Mouse (Mus musculus) mesoderm, embryonic 11.5 days (tissue): Measurements from ENCODE around the gene Mas1.
"Not testable (repeated sequence)": the region's sequence is repeated elsewhere in the genome, so short reads cannot be mapped to it uniquely, and the experiment has no call there.

Experiments used
- DNase-seq: peaks from one replicate; pipeline ENCODE4 v3.0.0-alpha.2; 2012; ENCODE audit warnings: low read depth, low spot score

Gene Mas1

DNA sequence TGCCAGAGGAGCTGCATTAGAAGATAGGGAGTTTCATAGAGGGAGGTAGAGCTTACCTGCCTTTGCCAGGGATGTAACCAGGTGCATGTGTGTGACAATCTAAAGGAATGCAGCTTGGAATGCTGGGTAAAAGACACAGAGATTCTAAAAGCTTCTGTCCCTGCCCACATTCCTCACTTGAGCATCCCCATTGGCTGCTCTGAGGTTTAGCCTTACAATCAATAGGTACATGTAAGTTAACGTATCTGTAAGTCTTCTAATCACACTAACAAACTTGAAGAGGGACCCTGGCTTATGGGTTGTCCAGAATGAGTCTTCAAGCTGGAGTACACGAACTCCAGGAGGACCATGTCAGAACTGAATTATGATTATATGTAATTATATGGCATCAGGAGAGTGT, at the start of gene Mas1:
Gene Mas1, minus strand, starts transcription at position 101 of the 400 bp plus-strand sequence.
- no peak for DNase-seq

DNA sequence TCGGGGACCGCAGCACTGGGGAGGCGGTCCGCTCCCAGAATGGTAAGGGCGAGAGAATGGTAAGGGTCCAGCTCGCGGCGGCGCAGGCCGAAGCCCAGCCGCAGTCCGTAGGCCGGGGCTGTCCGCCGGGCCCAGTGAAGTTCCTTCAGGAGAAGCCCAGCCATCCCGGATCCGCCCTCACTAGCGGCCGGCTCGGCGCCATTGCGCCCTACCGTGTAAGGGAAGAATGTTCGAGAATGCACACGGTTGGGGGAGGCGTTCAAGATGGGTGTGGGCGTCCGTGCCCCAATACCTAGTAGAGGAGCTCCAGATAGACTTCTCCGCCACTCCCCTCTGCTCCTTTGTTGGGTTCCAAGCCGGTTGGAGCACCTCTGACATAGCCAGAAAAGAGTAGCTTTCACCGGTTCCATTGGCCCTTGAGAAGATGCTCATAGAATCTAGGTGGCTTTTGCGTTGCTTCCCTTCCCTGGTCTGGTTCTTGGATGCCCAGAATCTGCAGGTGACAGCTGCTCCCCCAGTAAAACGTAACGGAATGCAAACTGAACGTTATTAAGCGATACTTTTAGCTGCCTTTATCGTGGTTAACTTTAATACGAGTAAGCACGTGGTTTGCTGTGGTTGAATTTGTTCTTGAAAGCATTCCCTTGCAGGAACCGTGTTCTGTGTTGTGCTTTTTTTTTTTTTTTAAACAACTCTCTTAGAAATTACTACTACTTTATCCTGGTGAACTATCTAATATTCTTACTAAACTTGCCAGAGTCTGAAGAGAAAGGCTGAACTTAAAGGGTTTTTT, 48.8 kb upstream of the Mas1 start:
- DNase-seq: peak; percentile 41

DNA sequence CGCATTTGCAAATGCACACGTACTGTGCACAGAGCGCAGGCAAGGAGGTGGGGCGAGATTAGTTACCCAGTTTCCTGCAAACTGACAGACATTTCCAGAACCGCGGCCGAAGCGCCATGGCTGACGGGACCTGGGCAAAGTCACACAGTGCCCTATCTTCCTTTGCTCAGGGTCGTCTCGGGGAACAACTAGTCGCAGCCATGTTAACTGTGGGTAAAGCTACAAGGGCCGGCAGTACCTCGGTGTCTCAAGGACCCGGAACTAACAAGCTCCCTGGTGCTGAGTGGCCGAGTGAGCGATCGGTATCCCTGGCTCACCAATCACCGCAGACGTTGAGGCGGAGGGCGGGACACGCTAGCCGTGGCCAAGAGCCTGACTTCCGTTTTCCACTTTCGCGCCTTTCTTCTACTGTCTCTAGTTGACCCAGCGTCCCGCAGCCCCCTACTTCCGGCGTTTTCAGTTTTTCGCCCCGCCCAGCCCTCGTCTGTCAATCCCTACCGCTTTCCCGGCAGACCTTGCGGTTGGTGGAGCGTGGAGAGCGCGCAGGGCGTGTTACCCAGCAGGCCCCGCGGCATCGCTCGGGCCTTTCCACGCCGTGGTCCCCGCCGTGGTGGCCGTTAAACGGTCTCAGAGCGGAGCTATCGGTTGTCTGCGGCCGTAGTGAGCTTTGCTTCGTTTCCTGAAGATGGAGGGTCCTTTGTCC, 48.1 kb upstream of the Mas1 start, which contains the start of gene Mrpl18:
Gene Mrpl18, minus strand, starts transcription at position 465 of the 703 bp plus-strand sequence.
- peak; percentile 99 for DNase-seq

DNA sequence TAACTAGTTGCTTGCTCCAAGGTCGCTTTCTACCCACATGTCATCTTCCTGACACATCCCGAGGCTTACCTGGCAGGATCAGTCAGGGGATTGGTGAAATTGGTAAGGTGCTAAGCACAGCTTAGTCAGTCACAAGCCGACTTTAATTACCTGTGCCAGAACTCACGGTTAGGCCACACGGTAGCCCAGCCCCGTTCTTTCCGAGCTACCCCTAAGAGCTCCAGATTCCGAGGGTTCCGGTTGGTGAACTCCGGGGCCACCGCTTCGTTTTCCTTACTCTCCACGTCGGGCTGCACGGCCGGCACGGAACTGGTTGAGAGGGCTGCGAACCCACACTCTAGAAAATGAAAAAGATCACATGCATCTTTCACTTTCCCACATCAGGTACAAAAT, 47.5 kb upstream of the Mas1 start, which contains the start of gene Tcp1:
Gene Tcp1, plus strand, starts transcription at position 214 of the 393 bp plus-strand sequence.
- no peak for DNase-seq

DNA sequence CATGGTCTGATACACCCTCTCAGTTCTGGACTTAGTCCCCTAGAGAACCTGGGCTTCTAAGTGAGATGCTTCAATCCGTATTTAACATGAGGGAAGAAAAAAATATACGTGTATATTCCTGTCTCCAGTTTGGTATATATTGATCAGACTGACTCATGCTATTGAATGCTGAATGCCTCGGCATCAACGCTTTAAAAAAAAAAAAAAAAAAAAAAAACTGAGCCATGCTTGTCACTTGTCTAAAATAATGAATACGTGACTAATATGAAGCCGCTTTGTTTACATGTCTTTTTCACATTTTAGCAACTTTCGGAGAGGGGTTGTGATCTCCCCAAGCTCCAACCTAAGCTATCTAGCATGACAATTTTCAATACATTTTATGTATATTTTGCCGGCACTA, 42.4 kb upstream of the Mas1 start:
- no peak for DNase-seq

DNA sequence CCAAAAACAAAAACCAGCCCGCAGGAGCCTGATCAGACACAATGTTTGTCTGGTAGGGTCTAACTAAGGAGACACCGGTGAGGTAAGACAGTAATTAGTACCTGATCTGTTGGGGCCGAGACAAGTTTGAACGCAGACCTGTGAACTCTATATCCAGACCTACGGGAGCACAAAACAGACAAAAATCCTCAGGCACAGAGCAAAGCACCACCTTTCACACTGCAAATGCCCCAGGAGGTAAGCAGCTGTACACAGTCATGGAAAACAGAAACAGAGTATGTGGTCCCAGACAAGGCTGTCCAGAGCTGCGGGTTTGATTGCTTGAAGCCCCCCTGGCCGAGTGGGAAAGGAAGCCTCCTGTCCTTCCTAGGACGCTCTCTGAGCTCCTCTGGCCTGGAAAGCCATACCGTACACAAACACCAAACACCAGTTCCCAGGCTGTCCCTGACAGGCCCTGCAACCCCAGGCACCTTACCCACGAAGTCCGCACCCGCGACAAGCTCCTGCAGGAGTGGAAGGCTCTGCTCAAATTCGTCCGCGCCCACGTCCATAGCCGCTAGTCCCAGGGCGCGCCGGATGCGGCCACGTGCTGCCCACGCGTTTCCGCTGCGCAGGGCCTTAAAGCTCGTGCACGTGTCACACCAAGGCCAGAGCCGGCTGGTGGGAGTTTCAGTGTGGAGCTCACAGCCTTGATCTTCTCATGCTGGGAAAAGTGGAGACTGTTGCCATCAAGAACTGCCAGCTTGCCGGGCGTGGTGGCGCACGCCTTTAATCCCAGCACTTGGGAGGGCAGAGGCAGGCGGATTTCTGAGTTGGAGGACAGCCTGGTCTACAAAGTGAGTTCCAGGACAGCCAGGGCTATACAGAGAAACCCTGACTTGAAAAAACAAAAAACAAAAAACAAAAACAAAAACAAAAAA, 41.7 kb upstream of the Mas1 start, which contains the start of gene Pnldc1:
Gene Pnldc1, minus strand, starts transcription at position 870 of the 920 bp plus-strand sequence.
- DNase-seq: no peak

DNA sequence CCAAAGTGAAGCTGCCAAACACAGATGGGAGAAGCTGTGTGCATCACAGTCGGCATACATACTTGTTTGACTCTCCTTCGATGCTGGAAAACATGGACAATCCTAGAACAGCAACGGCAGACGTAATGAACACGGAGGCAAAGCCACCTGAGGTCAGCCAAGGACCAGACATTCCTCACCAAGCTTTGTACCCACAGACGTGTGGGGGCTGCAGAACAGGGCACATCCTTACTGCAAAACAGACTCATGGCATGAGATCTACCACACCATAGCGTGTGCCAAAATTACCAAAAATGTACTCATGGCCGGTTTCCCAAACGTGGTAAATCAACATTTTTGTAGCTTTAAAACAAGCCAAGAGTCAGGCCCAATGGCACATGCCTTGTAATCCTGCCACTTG, 38.5 kb upstream of the Mas1 start:
- no peak for DNase-seq

DNA sequence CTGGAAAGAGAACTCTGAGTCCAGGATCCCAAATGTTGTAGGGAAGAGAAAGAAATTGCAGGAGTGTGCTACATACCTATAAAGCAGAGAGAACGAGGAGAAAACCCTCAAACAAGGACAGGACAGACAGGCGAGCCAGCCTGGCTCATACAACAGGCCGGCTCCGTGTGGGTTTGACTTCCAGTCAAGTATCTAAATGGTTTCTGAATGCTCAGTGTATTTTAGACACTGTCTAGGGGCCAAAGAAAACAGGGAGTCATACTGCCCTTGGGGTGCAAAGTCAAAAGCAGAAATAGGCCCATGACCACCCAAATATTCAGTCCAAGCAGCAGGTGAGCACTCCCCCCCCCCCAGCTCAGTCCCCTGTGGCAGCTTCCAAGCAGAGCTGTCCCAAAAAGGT, 37.9 kb upstream of the Mas1 start:
- no peak for DNase-seq

DNA sequence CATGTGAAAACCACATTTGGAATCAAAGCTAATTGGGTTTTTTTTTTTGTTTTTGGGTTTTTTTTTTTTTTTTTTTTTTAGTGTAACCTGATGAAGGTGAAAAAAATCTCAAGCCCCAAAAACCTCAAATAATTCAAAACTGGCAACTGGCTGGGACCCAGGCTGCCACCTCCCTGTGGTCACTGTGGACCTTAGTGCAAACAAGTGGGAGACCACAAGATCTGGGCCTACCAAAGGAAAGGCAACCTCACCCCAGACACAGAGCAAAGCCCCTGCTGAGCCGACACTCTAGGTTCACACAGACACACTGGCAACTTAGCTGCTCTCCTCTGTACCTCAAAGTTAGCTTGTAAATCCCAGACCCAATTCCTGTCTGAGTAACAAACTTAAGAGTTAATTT, 36.4 kb upstream of the Mas1 start:
- no peak for DNase-seq

DNA sequence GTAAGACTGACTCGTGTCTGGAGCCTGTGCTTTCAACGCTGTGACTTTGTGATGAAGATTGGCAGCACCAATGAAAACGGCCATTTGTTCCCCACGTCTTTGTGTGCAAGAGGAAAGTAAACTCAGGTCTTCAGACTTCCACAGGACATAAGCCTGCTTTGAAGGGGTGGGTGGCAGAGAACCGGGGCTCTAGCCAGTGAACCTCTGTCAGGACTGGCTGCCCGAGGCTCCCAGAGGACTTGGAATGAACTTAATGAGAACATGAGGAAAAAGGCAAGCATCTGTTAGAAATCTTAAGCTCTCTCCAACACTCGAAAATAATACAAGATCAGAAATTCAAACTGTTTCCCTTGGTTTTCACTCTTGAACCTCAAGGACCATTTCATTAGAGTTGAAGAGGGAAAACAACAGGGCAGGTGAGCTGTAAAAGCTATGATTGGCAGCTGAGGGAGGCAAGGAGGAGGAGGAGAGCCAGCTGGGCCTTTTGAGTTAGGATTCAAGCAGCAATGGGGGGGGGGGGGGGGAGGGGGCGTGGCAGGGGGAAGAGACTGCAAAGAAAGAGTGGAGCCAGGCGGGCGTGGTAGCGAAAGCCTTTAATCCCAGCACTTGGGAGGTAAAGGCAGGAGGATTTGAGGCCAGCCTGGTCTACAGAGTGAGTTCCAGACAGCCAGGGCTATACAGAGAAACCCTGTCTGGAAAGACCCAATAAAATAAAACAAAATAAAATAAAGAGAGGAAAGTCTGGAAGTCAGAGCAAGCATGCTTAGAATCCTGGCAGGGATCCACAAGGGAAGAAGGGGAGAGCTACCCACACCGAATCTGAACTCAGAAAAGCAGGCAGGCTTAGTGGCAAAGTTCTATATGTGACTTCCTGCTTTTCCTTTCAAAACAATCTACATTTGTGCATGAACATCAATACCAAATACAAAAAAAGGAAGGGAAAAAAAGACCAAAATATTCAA, 35.7 kb upstream of the Mas1 start:
- DNase-seq: no peak

DNA sequence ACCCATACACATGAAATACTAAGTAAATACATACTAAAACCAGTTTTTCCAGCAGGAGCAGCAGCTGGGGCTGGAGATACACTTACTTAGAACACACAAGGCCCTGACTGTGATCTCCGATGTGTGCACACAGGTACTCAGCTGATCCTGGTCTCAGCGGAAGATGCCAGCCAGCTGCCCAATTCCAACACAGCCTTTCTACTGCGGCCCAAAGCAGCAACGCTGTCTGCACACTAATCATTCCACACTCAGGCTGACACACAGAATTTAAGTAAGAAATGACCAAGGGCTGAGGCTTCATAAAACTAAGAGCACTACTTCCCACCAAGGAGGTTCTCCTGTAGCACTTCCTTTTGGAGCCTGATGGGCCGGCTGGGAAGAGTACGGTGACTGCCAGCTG, 34.3 kb upstream of the Mas1 start:
- no peak for DNase-seq

DNA sequence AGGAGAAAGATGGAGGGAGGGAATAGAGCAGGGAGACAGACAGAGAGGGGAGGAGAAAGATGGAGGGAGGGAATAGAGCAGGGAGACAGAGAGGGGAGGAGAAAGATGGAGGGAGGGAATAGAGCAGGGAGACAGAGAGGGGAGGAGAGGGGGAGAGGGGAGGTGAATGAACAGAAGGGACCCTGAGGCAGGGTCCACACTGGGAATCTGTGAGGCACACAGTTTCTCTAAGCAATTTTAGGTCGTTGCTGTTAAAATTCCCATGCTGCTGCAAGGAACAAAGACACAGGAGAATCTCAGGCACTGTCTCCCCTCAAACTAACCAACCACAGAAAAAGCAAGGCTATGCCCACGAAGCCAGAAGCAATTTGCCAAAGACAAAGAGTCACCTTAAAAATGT, 30.7 kb upstream of the Mas1 start:
- not testable (repeated sequence) for DNase-seq

DNA sequence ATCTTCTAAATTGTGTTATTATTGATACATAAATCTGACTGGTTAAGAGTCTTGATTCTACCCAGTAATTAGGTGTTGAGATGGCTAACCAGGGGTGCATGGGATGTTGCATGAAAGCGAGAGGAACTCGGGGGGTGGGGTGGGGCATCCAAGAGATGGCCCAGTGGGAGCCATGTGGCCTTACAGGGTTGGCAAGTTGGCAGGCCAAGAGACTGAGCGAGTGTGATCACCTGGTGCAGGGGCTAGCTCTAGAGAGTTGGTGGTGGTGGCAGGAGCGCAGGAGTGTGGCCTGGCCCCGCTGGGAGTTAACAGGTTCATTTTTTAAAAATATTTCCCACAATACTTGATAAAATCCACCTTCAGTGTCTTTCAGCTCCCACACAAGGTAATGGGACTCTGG, 29.7 kb upstream of the Mas1 start:
- DNase-seq: no peak

DNA sequence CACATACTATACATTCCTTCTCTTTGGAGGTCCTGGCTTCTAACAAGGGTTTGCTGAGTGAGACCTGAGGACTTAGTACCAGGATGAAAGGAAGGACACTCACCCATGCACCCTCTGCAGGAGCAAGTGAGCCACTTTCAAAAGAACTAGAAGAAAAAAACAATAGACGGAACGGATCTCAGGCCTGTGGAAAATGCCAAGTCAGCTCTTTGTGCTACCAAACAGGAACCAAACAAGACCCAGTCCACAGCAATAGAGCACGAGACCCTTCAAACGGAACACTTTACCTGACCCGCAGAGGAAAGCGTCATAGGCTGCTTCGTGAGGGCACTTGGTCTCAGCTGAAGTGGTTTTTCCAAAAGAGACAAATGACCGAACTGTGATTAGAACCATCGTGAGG, 24.1 kb upstream of the Mas1 start:
- DNase-seq: no peak

DNA sequence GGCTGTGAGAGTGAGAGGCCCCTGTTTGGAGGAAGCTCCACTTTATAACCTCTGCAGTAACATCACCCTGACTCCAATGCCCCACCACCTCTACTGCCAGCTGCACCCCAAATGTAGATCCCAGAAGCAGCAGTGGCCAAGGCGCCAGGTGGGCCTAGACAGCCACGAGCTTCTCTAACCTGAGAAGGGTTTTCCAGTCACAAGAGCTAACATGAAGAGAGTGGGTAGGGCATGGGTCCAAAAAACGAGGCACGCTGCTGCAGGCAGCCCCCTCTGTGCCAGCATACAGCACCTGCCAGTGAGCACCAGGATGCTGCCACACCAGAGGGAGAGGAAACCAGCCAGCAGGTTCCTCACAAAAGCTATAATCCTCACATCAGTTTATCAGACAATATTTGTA, 23.1 kb upstream of the Mas1 start:
- no peak for DNase-seq

DNA sequence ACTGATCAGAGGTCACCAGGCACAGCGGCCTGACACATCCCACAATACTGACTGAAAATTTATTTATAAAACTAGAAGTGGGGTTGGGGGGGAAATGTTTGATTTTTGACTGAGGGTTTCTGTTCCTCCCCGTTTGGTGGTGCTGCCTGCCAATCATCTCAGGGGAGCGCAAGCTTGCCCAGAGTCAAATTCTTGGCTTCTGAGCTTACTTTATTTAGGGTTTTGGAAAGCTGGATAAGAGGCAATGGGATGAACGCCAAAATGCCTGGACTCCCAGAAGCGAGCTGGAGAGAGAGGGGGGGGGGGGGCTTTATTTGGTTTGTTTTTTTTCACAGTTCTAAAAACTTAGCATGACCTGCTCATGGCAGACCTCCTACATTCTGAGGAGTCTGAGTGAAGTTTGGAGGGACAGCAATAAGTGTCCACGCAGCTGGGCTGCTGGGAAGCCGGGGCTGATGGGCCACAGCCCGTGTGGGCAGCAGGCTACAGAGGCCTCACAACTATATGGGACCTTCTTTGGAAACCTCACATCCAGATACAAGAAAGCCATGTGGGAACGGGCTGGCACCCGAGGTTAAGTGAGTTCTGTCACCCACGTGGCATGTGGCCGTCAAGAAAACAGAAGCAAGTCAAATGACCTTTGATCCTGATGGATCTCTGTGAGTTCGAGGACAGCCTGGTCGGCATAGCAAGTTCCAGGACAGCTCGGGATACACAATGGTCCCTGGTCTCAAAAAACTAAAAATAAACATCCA, 19.3 kb upstream of the Mas1 start:
- DNase-seq: no peak

DNA sequence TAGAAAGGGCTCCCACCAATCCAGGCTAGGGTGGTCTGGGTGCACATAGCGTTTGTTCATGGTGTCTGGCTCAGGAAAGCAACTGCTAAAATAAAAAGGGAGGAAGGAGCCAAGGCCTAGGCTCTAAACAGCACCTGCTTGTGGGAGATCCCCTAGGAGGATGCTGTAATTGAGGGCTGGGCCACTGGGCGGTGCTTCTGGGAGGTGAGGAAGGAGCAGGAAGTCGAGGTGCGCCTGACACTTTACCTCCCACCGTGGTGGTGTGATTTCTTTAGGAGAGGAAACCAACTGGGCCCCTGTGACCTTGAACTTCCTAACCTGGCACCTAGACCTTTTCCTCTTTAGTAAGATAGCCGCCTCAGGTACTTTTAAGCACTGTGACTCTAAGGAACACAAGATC, 18.7 kb upstream of the Mas1 start:
- no peak for DNase-seq

DNA sequence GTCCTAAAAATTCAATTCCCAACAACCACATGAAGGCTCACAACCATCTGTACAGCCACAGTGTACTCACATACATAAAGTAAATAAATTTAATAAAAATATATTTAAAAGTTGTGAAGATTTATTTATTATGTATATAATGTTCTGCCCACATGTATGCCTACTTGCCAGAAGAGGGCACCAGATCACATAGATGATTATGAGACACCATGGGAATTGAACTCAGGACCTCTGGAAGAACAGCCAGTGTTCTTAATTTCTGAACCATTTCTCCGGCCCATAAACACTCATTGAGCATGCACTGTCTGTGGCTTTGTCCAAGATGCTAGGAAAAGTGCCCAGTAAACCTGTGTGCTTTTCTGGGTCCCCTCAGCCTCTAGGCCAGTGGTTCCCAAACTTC, 13.3 kb upstream of the Mas1 start:
- DNase-seq: no peak

DNA sequence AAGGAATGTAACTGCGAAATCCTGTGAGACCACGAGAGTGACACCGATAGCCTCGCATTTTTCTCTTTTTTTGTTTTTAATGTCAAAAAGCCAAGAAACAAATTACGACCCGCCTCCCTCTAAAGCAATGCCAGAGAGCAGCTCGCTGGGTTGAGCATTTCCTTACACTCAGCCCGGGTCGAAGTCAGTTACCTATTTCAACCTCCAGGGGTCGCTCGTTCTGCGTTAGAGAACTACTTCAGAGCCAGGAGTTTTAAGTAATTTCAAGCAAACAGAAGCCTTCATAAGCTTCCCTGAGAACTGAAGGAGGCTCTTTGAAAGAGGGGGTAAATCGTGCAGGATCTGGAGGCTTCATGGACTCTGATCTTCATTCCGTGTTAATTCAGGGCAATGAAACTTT, 12.2 kb upstream of the Mas1 start:
- DNase-seq: peak; percentile 88

DNA sequence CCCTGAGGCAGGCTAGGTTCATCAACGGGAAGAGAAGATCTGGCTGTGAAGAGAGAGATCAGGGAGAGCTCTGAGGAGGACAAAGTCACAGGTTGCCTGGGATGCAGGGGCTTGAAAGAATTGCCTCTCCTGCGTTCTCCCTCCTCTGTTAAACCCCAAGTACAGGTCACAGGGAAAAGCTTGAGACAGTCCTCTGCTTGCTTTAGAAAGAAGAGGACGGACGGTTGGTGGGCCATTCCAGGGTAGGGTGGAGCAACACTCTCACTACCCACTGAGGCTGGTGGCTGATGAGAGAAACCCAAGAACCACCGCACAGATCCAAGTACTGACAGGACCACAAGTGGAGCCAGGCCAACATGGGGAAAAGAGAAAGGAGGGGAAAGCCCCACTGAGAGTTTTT, 7.8 kb upstream of the Mas1 start, which contains the start of gene Mrgprh:
Gene Mrgprh, plus strand, starts transcription at position 301 of the 400 bp plus-strand sequence.
- DNase-seq: no peak
